Mouse (Mus musculus) megakaryocyte, embryonic 14.5 days (primary cell): ENCODE data around the gene Tvp23b.

Experiments
- FLI1 ChIP-seq: IDR thresholded peaks from 2 replicates; pipeline ENCODE4 v1.6.1; 2012; ENCODE audit warnings: low read length, inconsistent platforms, mixed read lengths
- GATA1 ChIP-seq: IDR thresholded peaks from 3 replicates; pipeline ENCODE4 v1.6.1; 2012; ENCODE audit warnings: mixed read lengths, low read length, inconsistent platforms, borderline replicate concordance

DNA sequence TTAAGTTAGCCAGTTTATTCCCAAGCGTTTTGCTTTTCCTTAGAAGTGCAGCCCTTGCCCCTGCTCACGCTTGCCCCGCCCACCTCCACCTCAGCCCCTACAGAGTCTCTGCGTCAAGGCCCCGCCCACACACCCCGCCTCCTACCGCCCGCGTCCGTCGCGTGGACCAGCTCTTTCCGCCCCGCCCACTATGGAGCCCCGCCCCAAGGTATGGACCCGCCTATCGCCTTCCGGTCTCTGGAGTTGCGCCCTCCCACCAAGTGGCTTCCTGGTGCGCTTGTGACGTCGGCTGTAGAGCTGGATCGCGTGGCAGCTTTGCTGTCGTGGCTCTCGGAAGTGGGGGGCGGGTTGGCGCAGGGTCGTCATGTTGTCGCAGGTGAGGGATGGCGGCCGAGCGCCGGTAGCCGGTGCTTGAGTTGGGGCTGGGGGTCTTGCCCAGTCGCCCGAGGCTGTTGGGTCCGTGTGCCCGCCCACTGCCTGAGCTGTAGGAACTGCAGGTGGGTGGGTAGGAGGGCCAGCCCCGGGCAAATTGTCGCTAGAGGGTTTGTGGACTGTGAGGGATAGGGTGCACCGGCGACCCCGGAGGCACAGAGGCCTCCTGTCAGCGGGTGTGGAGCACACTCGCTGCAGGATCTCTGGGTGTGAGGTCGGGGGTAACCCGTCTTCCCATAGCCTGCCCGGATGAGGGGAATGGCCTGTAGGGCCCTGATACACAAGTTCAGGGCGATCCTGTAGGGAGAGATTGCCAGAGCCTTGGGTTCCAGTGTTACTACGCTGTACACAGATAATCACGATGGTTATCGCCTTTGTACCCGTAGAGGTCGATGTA, at the start of gene Tvp23b:
- TF ChIP-seq GATA1 (no peak), FLI1 (no peak)
